ENCODE assay signal across 8 mouse cellular contexts in the genomic region with DNA sequence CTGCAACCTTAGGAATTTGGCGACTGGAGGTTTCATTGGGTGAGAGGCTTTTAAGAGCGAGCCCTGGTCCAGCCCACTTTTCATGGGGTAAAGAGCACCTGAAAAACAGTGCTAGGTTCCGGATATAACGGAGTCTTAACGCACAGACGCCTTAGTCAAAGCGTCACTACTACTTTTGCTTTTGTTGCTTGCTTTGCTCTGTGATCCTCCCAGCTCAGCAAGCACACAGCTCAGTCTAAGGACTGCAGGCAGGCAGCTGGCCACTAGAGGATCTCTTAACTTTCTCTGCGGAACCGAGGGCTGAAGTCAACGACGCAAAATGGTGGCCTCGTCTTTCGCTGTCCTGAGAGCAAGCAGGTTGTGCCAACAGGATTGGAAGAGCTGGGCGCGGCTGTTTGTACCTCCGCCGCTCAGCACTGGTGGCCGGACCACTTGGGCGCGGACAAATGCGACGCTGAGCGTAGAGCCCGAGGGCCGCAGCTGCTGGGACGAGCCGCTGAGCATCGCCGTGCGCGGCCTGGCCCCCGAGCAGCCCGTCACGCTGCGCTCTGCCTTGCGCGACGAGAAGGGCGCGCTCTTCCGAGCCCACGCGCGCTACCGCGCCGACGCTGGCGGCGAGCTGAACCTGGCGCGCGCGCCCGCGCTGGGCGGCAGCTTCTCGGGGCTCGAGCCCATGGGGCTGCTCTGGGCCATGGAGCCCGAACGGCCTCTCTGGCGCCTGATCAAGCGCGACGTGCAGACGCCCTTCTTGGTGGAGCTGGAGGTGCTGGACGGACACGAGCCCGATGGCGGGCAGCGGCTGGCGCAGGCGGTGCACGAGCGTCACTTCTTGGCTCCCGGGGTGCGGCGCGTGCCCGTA. TPM values are rescaled to one million over a fixed set of nuclear protein-coding genes. Genes with fewer than 3 reads are reported as not detected.
DNase-seq lines count a peak whose midpoint lies in the region; ATAC-seq and TF ChIP-seq lines count a peak whose summit lies in the region.

A gene (plus strand): TSS at position 279 of the 859 bp plus-strand sequence.

- under 1% methylated on average over 80 of the region's 80 CpGs for WGBS in embryonic facial prominence, embryonic 13.5 days
- under 1% methylated on average over 66 of the region's 80 CpGs for WGBS in limb, embryonic 11.5 days
- WGBS in midbrain, embryonic 13.5 days = under 1% methylated on average over 80 of the region's 80 CpGs
- WGBS in small intestine, adult 2 months = under 1% methylated on average over 80 of the region's 80 CpGs

- no peaks in the 10 kb centered on the region for H3K36me3 ChIP-seq in embryonic facial prominence, embryonic 13.5 days
- no peaks in the 10 kb centered on the region for H3K36me3 ChIP-seq in limb, embryonic 11.5 days (ENCODE audit: control insufficient read depth, insufficient read depth, low read length)
- no peaks in the 10 kb centered on the region for H3K36me3 ChIP-seq in midbrain, embryonic 13.5 days
- no peaks in the 10 kb centered on the region for H3K36me3 ChIP-seq in small intestine, adult 2 months (ENCODE audit: control insufficient read depth, insufficient read depth, low read length)

- no peaks in the 10 kb centered on the region for H3K9me3 ChIP-seq in embryonic facial prominence, embryonic 13.5 days
- no peaks in the 10 kb centered on the region for H3K9me3 ChIP-seq in limb, embryonic 11.5 days (ENCODE audit: control insufficient read depth, low read length)
- H3K9me3 ChIP-seq in midbrain, embryonic 13.5 days = no peaks in the 10 kb centered on the region

- TF ChIP-seq CTCF in small intestine, adult 2 months (IDR thresholded peaks at IDR 0.05; ENCODE audit: extremely low read depth, insufficient read length, insufficient replicate concordance, low read depth, low read length) = peak; percentile 48; the same call in 1 of the 2 replicates

- H3K4me1 ChIP-seq in embryonic facial prominence, embryonic 13.5 days = 0 out of 2 replicates have a peak, but pooled peaks cover 6% of the 10 kb centered on the region
- no peaks in the 10 kb centered on the region for H3K4me1 ChIP-seq in limb, embryonic 11.5 days (ENCODE audit: control insufficient read depth, insufficient read depth, low read length)
- H3K4me1 ChIP-seq in midbrain, embryonic 13.5 days (replicated peaks) = peaks cover 9% of the 10 kb centered on the region
- peaks cover 1% of the 10 kb centered on the region; the same call in 1 of the 2 replicates for H3K4me1 ChIP-seq in small intestine, adult 2 months (ENCODE audit: control insufficient read depth, insufficient read depth, insufficient read length, low read length)

- H3K9ac ChIP-seq in embryonic facial prominence, embryonic 13.5 days = peak within 1 kb of the TSS; percentile 84
- peak within 1 kb of the TSS; percentile 73 for H3K9ac ChIP-seq in limb, embryonic 11.5 days (ENCODE audit: low read length)
- peak within 1 kb of the TSS; percentile 76 for H3K9ac ChIP-seq in midbrain, embryonic 13.5 days (replicated peaks)

- peak; percentile 55; the same call in 1 of the 2 replicates for TF ChIP-seq POLR2A in small intestine, adult 2 months (IDR thresholded peaks at IDR 0.05; ENCODE audit: low read depth, low read length)

- peak; percentile 77 for ATAC-seq in embryonic facial prominence, embryonic 13.5 days (ENCODE audit: insufficient number of reproducible peaks, insufficient read depth, low FRiP score, low TSS enrichment, low read depth)
- ATAC-seq in limb, embryonic 11.5 days (ENCODE audit: insufficient number of reproducible peaks, low FRiP score, low TSS enrichment, low read depth) = peak; percentile 79
- ATAC-seq in midbrain, embryonic 13.5 days = peak; percentile 96

- peak; percentile 90 for DNase-seq in 3T3-L1 (ENCODE audit: low read depth, low spot score)
- peak; percentile 79 to 81 for DNase-seq in adrenal gland, postnatal 36 days
- peak; percentile 87 to 88 for DNase-seq in heart, adult 18-20 months
- peak; percentile 84 for DNase-seq in kidney, adult 18-20 months
- DNase-seq in limb, embryonic 11.5 days (ENCODE audit: low spot score) = peak; percentile 84

- H3K4me2 ChIP-seq in embryonic facial prominence, embryonic 13.5 days = peak within 1 kb of the TSS; percentile 57
- peak within 1 kb of the TSS; percentile 47 for H3K4me2 ChIP-seq in limb, embryonic 11.5 days (ENCODE audit: low read depth, severe bottlenecking)
- H3K4me2 ChIP-seq in midbrain, embryonic 13.5 days (replicated peaks) = peak within 1 kb of the TSS; percentile 63

- no peaks in the 10 kb centered on the region for H3K27me3 ChIP-seq in embryonic facial prominence, embryonic 13.5 days
- no peaks in the 10 kb centered on the region for H3K27me3 ChIP-seq in limb, embryonic 11.5 days (ENCODE audit: control insufficient read depth, insufficient read depth, low read length)
- no peaks in the 10 kb centered on the region for H3K27me3 ChIP-seq in midbrain, embryonic 13.5 days
- no peaks in the 10 kb centered on the region for H3K27me3 ChIP-seq in small intestine, adult 2 months (ENCODE audit: control insufficient read depth, insufficient read depth, low read length)

- H3K4me3 ChIP-seq in embryonic facial prominence, embryonic 13.5 days = peak within 1 kb of the TSS; percentile 67
- peak within 1 kb of the TSS; percentile 55 for H3K4me3 ChIP-seq in limb, embryonic 11.5 days (ENCODE audit: low read depth, low read length)
- H3K4me3 ChIP-seq in midbrain, embryonic 13.5 days (replicated peaks) = peak within 1 kb of the TSS; percentile 61
- H3K4me3 ChIP-seq in small intestine, adult 2 months (ENCODE audit: low read depth, low read length) = peak within 1 kb of the TSS; percentile 65

- peak within 1 kb of the TSS; percentile 94 for H3K27ac ChIP-seq in embryonic facial prominence, embryonic 13.5 days
- H3K27ac ChIP-seq in limb, embryonic 11.5 days (replicated peaks; ENCODE audit: low read depth, low read length) = peak within 1 kb of the TSS; percentile 71
- peak within 1 kb of the TSS; percentile 93 for H3K27ac ChIP-seq in midbrain, embryonic 13.5 days
- peak within 1 kb of the TSS; percentile 68 for H3K27ac ChIP-seq in small intestine, adult 2 months (ENCODE audit: insufficient read depth, low read depth, low read length)

RNA-seq across cellular contexts. Expression of the gene that starts here (rescaled TPM):
- 10 to 100 TPM; 22.0 to 26.7 TPM for total RNA-seq in adrenal gland, postnatal 36 days (2021)
- 20.8 and 22.9 TPM in 2 replicates for polyA plus RNA-seq in embryonic facial prominence, embryonic 13.5 days (2015; fragmentation: Nextera tagmentation; extraction: Ambion mirVana)
- 100 to 1,000 TPM; 120 to 125 TPM for total RNA-seq in heart, adult 18-20 months (2021)
- polyA plus RNA-seq in limb, embryonic 11.5 days (2014; fragmentation: Nextera tagmentation; extraction: Ambion mirVana) = 15.0 and 15.2 TPM in 2 replicates
- 10.6 and 11.8 TPM in 2 replicates for polyA plus RNA-seq in midbrain, embryonic 13.5 days (2015; fragmentation: Nextera tagmentation; extraction: Ambion mirVana)
- 4.4 and 7.6 TPM in 2 replicates for polyA plus RNA-seq in small intestine, adult 2 months (2012; rRNA removed)

Comparison
In these comparisons a context has a peak if more than half of its experiments do, and no peak if none do; other contexts are left out.
1. Peak in every context shown above with its lines: DNase-seq, ATAC-seq, H3K4me3 ChIP-seq and H3K27ac ChIP-seq.
2. RNA of the gene that starts here (total RNA-seq): 120 to 125 TPM in heart, adult 18-20 months; 22.0 to 26.7 TPM in adrenal gland, postnatal 36 days; every median in the first group is over 4 times any median in the second.